Mouse (Mus musculus): Measurements from ENCODE around the gene Zbtb37.
"Not testable (repeated sequence)": the region's sequence is repeated elsewhere in the genome, so short reads cannot be mapped to it uniquely, and the experiment has no call there.

Gene Zbtb37

DNA sequence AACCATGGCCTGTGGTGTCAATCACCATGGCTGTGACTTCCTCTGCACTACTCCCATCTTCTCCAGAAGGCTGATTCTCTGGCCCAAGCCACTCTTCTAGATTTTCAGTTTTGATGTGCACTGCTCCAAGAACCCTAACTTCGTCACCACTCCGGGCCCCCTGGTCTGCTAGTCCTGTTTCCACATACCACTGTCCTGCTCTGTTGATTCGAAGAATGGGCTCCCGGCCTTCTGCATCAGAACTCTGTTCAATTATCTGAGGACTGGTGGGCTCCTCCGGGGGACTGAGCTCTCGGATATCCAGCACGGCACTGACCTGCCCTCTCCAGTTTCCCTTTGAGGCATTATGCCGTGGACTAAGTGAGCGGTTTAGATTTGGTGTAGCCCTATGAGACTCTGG is 2.8 kb downstream of the Zbtb37 start:
- no peak for DNase-seq

DNA sequence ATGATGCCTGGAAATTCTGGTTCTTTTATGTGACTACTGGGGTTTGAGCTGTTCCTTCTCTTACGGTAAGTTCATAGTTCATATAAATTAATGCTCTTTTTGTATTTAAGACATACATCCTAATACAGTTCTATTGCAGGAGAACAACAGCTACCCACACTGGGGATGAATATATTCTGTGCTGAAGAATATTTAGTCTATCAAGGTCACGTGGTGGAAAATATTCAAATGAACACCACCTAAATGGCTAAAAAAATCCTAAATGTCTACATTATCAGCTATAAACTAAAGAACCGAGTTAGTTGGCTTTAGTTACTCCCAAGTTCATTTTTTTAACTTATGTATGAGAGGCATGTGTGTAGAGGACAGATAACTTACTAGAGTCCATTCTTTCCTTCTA is 4.6 kb downstream of the Zbtb37 start:
- no peak for DNase-seq

DNA sequence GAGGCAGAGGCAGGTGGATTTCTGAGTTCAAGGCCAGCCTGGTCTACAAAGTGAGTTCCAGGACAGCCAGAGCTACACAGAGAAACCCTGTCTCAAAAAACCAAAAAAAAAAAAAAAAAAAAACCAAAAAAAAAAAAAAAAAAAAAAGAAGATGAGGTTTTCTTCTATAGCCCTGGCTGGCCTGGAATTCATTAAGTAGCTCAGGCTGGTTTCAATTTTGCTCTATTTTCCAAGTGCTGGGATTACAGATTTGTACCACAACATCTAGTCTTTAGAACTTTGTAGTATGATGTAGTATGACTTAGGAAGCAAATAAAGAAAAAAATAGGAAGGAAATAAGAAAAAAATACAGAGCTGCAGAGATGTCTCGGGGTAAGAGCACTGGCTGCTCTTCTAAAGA is 6.2 kb downstream of the Zbtb37 start:
- DNase-seq = not testable (repeated sequence)

DNA sequence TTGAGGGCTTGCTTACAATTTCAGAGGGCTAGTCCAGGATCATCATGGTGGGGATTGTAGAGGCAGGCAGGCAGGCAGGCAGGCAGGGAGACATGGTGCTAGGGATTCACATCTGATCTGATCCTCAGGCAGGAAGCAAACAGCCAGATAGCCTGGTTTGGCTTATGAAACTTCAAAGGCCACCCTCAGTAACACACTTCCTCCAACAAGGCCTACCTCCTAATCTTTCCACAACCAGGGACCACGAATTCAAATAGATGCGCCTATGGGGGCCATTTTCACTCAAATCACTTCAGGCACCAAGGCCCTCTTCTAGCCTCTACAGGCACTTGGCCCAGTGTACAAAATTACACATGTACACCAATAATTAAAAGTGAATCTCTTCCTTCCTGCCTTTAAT is 7.5 kb downstream of the Zbtb37 start:
- DNase-seq = no peak

DNA sequence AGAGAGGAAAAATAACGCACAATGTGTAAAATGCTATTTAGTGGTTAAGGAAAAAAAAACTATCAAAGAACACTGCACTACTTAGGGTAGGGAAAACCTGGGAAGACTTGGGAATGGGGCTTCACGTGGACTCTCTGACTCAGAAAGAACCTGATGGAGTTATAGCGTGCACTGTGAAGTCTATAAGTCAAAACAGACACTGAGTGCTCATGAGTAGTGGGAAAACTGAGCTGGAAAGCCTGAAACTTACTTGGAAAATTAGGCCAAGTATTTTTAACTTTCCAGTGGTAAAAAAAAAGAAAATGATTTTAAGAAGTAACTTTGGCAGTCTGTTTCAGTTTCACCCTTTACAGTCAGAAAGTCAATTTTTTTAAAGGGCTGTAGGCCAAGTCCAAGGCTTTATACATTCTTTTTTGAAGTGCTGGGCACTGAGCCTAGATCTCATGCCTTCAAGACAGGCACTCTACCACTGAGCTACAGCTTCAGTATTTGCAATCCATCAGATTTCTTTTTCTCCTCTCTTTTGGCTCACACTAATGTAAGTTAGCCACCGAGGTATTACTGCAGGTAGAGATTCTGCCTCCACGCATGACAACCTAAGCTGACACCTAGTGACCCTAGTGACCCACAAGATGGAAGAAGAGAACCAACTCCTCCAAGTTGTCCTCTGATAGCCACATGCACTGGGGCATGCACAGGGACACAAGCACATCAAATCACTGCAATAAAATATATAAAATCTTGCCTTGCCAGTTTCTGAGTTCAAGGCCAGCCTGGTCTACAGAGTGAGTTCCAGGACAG is 9.0 kb downstream of the Zbtb37 start:
- no peak for DNase-seq

DNA sequence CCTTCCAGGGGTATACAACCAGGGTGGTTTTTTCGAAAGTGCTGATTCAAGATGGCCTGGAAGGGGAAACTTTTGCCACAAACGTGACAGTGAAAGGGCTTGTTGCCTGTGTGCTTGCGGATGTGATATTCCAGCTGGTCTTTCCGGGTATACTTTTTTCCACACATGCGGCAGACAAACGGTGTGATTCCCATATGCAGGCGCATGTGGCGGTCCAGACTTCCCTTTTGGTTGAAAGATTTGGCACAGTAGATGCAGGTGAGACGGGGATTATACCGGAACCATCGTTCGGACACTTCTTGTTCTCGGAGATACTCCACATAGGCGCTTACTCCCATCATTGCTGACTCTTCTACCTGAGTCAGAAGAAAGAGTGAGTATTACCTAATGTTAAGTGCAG is 14.6 kb downstream of the Zbtb37 start:
- no peak for DNase-seq

DNA sequence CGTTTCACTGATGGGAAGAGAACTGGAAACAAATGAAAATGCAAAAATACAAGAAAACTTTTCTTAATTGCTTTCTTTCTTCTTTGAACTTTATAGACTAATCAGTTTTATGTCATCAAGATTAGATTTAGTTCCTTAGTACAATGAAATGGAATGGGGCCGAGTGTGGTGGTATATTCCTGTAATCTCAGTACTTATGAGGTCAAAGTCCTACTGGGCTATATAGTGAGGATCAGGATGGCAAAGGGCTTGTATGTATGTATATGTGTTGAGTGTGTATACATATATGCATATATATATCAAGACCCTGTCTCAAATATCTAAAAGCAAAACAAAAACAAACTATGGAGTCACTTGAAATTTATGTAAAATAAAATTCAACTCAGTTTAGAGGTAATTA is 18.3 kb downstream of the Zbtb37 start:
- DNase-seq = no peak

DNA sequence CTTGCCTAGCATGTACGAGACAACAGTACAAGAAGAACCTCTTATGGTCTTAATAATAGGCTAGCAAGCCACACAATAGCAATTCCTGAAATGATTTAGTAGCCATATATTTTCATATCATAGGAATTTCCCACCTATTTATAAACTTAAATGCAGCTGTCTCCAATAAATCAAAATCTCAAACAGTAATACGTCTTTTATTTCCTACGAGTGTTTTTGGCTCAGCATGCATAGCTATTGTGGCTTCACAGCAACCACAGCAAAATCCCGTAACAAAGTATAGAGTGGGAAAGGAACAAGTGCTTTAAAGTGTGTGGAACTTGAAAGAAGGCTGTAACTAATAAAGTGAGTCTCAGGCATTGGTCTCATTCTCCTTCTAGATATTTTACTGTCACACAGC is 24.2 kb downstream of the Zbtb37 start:
- no peak for DNase-seq

DNA sequence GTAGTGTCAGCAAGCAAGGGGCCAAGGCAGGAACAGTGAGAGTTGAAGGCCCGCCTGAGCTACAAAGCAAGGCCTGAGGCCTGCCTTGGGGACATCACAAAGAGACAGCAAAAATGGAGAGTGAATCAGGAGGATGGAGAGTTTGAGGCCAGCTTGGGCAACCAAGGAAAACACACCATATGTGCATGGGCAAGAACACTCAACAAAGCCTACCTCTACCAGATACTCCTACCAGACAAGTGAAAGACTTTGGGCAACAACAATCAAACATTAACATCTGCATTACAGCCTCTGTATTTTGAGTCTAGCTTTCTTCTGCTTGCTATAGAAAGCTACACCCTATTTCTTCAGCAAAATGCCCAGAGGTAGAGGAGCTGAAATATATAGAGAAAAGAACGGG is 26.6 kb downstream of the Zbtb37 start:
- no peak for DNase-seq

DNA sequence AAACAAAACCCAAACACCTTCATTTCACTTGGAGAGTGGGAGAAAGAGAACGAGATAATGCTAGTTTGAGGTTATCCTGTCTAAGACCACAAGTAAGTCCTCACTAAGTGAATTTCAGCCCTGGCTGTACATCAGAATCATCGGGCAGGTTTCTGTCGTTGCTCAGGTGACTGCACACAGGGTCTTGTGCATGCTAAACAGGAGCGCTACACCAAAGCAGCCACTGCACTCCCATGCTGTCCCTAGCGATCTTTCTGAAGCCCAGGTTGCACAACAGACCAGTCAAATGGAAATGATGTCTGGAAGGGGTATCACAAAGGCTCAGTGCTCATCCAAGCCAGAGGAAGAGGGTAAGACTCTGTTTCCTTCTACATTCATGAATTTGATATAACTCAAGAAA is 28.2 kb downstream of the Zbtb37 start:
- DNase-seq = no peak

DNA sequence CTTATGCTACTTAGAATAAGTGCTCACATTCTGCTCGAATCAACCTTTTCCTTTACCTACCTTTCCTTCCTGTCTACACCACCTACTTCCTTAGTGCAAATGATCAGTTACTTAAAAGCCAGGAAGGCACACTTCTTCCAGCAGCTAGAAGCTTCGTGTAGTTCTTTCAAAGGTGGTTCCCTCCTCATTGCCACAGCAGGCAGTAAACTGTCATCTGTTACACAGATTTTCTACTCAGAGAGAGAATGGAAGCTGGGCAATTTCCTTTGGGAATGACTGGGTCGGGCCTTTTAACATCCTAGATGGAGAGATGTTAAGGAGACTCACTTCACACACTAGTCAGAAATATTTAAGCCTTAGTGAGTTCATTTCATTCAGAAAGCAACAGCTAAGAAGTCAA is 29.1 kb downstream of the Zbtb37 start:
- DNase-seq = no peak

DNA sequence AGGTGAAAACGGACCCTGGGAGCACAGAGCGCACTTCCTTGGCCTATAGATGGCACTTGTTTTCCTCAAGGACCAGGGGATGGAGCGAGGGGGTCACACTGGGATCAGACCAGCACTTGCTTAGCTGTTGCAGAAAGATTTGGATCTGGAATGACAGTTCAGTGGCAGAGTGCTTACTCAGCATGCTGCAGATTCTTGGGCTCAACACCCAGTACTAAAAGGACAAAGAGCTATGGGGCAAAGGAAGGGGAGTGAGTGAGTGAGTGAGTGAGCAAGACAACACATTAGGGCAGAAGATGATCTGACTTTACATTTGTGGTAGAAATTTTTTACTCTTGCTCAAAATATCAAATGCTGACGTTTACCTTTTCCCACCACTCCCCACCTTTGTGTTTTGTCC is 29.7 kb downstream of the Zbtb37 start:
- no peak for DNase-seq

DNA sequence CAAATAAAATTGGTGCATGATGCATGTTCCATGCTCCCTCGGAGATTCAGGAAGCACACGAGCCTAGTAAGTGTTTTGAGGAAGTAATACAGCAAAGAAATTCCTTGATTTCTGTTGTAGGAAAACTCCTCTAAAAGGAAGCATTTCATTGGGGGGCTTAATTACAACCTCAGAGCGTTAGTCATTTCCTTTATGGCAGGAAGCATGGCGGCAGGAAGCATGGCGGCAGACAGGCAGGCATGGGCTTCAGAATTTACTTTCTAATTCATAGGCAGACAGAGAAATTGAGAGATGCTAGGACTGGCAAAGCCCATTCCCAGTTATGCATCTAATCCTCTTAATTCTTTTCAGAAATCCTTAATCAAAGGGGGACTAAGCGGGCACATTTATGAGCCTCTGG is 40.8 kb downstream of the Zbtb37 start:
- no peak for DNase-seq

DNA sequence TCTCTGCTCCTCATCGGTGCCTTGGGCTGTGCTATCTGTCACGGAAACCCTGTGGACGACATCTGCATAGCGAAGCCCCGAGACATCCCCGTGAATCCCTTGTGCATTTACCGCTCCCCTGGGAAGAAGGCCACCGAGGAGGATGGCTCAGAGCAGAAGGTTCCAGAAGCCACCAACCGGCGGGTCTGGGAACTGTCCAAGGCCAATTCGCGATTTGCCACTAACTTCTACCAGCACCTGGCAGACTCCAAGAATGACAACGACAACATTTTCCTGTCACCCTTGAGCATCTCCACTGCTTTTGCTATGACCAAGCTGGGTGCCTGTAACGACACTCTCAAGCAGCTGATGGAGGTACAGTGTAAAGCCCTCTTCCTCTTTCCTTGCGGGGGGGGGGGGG is 45.3 kb downstream of the Zbtb37 start:
- DNase-seq = no peak

DNA sequence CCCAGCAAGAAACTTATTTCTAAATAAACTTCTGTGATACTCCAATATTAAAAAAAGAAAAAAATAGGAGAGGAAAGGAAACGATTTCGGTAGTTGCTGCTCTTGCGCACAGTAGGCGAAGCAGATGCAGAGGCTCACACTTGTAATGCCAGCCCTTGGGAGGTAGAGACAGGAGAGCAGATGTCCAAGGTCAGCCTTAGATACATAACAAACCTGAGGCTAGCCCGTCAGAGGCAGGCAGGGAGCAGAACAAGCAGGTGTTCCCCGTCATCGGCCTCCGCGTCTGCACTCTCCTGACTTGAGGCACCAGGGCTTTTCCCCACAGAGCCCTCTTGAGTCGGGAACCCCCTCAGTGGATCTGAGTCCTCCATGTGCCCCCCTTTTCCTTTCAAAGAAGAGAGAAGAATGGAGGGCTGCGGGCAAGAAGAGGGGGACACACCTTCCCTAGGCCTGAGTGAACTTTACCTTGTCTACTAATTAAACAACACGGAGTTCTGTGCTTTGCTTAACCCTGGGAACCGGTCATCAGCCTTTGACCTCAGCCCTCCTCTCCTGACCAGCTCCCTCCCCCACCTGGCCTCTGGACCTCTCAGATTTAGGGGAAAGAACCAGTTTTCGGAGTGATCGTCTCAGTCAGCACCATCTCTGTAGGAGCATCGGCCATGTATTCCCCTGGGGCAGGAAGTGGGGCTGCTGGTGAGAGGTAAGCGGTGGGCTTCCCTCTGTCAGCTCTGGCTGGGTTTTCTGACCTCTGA is 47.6 kb downstream of the Zbtb37 start:
- peak; percentile 24 for DNase-seq

DNA sequence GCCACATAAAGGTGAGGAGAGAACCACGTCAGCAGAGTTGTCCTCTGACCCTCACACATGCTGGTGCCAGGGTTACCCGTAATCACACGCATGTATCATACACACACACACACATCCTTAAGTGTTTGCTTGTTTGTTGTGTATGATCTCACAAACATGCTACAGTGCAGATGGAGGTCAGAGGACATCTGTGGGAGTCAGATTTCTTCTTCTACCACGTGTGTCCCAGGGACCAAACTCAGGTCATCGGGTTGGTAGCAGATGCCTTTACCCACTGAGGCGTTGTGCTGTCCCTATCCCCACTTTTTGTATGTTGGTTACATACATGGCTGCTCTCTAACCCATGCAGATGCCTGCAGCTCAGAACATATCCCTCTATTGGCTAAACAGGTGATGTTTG is 49.2 kb downstream of the Zbtb37 start:
- DNase-seq = no peak

DNA sequence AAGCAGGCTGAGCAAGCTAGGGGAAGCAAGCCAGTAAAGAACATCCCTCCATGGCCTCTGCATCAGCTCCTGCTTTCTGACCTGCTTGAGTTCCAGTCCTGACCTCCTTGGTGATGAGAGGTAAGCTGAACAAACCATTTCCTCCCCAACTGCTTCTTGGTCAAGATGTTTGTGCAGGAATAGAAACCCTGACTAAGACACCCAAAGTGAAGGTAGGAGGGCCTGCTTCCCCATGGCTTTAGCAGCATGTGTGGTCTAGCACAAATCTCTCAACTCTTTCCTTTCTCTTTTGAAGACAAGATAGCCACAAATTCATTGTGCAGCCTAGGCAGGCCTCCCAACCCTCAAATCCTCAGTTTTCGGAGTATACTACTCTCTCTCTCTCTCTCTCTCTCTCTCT is 49.9 kb downstream of the Zbtb37 start:
- not testable (repeated sequence) for DNase-seq

DNA sequence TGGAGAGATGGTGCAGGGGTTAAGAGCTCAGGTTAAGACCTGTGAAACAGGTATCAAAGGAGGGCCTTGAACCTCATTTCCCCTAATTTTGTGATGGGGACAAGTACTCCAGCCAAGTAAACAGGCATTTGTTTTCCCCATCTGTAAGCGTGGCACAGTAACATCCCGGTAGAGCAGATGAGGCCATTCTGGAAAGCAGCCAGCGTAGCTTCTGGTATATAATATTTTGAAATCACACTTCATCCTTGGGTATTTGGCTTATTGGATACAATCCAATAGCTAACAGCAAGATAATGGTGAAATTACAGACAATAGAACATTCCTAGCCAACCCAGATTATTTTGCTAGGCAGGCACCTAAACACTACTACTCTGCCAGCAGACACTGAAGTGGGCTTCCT is 51.8 kb downstream of the Zbtb37 start:
- no peak for DNase-seq

DNA sequence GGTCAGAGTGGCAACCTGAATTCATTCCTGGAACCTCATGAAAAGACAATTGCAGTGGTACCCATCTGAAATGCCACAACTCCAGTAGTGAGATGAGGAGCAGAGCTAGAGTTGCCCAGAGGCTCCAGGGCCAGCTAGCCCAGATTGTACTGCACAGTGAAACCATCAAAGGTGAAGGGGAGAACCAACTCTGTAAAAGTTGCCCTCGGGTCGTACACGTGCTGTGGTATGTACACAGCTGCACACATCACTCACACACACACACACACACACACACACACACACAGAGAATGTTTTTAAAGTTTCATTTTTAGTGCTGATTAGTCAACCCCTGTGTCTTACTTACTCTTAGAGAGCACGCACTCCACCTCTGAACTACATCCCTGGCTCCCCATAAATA is 53.3 kb downstream of the Zbtb37 start:
- DNase-seq = no peak

DNA sequence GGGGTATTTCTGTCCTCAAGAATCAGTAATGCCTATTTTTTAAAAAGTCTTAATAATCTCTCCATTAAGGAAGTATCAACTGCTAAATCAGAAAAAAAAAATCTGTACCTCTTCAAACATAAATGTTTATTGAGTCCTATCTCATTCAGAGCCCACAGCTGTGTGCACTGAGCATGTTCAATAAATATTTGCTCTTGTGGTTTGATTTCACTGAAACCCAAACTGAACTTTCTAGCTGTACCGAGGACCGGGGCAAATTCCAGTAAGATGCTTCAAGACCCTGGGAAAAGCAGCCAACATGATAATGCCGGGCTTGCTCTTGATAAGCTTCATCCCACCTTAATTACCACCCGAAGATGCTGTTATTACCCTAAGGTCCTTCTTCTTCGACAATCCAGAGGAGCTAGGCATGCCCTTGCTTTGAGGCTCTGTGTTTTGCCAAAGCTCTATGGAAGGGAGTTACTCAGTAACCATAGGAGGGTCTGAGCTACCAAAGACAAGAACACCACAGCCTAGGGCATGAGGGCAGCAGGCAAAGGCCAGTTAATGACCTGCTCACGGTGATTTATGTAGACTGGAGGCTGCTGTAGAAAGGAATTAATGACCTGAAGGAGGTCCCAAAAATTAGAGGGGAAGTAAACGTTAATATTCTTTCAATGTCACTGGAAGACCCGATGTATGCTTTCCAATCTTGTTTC is 54.0 kb downstream of the Zbtb37 start:
- peak; percentile 36 for DNase-seq

DNA sequence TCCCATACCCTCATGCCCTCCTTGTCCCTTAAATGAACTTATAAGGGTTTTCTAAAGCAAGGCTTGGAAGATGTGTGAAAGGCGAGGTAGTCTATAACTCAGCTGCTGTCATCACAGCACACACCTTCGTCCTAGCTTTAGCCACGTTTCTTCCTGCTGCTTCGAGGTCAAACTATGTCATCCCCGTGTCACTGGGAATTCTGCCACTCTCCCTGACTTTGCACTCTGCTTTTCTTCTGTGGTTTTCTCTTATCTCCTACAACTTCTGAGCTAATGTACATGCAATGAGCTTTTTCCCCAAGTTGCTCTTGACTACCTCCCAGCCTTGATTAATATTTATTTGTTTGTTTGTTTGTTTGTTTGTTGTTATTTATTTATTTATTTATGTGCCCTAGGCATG is 54.6 kb downstream of the Zbtb37 start:
- no peak for DNase-seq

DNA sequence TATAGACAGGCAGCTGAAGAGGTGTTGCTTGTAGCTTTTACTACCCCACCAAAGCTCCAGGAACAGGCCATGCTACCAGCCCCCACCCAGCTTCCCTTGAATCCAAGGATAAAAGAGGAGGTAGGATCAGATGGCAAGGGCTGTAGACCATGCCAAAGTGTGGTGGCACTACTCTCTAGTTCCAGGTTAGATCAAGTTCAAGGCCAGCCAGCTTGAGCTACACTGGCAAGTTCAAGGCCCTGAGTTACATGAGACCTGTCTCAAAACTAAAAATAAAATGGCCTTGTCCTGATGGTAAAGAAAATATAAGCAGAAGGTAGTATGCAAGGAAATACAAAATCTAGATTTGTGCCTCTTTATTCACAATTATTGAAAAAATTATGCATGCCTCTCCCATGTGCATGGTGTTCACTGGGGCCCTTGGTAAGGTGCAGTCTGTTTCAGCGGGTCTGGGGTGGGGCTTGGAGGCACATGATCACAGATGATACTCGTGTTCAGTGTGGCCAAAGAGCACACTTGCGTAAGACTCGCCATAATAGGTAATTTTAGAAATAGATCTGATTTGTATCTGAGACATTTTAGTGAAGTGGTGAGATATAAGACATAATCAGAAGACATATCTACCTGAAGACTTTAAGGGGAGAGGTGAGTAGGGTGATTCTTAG is 56.4 kb downstream of the Zbtb37 start, which contains the start of gene Serpinc1:
TSS of gene Serpinc1 (plus strand) at position 515 of the 665 bp plus-strand sequence.
- DNase-seq = no peak

DNA sequence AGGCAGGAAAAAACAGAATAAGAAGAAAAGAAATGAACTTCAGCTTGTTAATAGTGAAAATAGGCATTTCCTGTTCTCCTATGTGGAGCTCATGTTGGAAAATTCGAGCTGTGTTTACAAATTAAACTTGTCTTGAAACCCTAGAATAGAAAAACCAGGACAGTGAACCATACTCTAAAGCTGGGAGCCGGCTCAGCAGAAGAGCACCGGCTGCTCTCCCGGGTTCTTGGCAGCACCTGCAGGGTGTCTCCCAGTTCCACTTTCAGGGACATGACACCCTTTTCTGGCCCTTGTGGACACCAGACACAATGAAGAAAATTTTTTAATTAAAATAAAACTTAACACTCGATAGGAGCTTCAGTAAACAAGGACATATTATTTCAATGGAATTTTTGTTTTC is 66.0 kb downstream of the Zbtb37 start:
- DNase-seq = no peak
